Mouse (Mus musculus) liver, embryonic 14.5 days (tissue): ENCODE measurements at regions not wholly inside any gene's neighbourhood (a gene's known extent, or its start where the extent isn't known, plus 50 kb on each side); places are given as distances from the start of the nearest gene placed in this dataset.

Source experiments
- ATAC-seq: fragments of 200-750 bp; cut with Nextera tagmentation; 2 replicates; pipeline ENCODE4 v1.8.0; 2017; ENCODE audit warnings: moderate number of reproducible peaks, mild to moderate bottlenecking, moderate library complexity; ENCODE audit not compliant: insufficient read depth
- DNase-seq, 3 experiments: peaks; one replicate each; pipeline ENCODE4 v3.0.0-alpha.2; 2012 to 2013; ENCODE audit warnings: low read depth in 3 of 3, low spot score in 3 of 3
- H3K27ac ChIP-seq: fragments of 300-500 bp; sonication (generic); 2 replicates; pipeline ENCODE4 v1.5.1; 2014; ENCODE audit warnings: moderate library complexity, mild to moderate bottlenecking, control low read depth, inconsistent platforms
- H3K27me3 ChIP-seq: fragments of 300-500 bp; sonication (generic); 2 replicates; pipeline ENCODE4 v1.6.1; 2014; ENCODE audit warnings: mild to moderate bottlenecking, low read length, moderate library complexity; ENCODE audit not compliant: control insufficient read depth, insufficient read depth
- H3K36me3 ChIP-seq: fragments of 300-500 bp; sonication (generic); replicated peaks from 2 replicates; pipeline ENCODE4 v1.6.1; 2014; ENCODE audit warnings: low read depth; ENCODE audit not compliant: control insufficient read depth, insufficient read depth
- H3K4me1 ChIP-seq, 2 experiments: fragments of 200-500 bp in 1 of 2; fragments of 300-500 bp in 1 of 2; sonication (generic) in 1 of 2; replicated peaks; 2 replicates each; pipeline ENCODE4 v1.6.1; 2012 to 2014; ENCODE audit warnings: antibody characterized with exemption in 1 of 2, inconsistent platforms in 1 of 2, low read length in 1 of 2; ENCODE audit not compliant: control insufficient read depth in 2 of 2, insufficient read depth in 2 of 2
- H3K4me2 ChIP-seq: fragments of 300-500 bp; sonication (generic); 2 replicates; pipeline ENCODE4 v1.6.1; 2014; ENCODE audit warnings: low read depth, mild to moderate bottlenecking, control low read depth, moderate library complexity
- H3K4me3 ChIP-seq, 2 experiments: fragments of 200-500 bp in 1 of 2; fragments of 300-500 bp in 1 of 2; sonication (generic) in 1 of 2; 2 replicates each; pipeline ENCODE4 v1.5.1; 2012 to 2014; ENCODE audit warnings: low read depth in 2 of 2, low read length in 2 of 2, mild to moderate bottlenecking in 2 of 2, control low read depth in 1 of 2, inconsistent platforms in 1 of 2, moderate library complexity in 1 of 2; ENCODE audit not compliant: insufficient read depth in 1 of 2
- H3K9ac ChIP-seq: fragments of 300-500 bp; sonication (generic); replicated peaks from 2 replicates; pipeline ENCODE4 v1.6.1; 2014; ENCODE audit warnings: mild to moderate bottlenecking, control low read depth, moderate library complexity
- H3K9me3 ChIP-seq: fragments of 300-500 bp; sonication (generic); 2 replicates; pipeline ENCODE4 v1.6.1; 2016; ENCODE audit warnings: low read length, mixed read lengths; ENCODE audit not compliant: control insufficient read depth
- CTCF ChIP-seq: IDR thresholded peaks from 2 replicates; pipeline ENCODE4 v1.5.1; 2016; ENCODE audit warnings: antibody characterized with exemption, low read depth, control low read depth
- EP300 ChIP-seq: IDR thresholded peaks from 2 replicates; pipeline ENCODE4 v1.6.1; 2016; ENCODE audit warnings: antibody characterized with exemption, low read depth
- WGBS: fragments of 180-500 bp; shearing (Covaris S2); extraction: QIAGEN DNeasy Blood & Tissue Kit; methylation state at CpG from one replicate; pipeline ENCODE4 v1.1.7; 2014; ENCODE audit not compliant: insufficient replicate concordance; 5-methylcytosine and 5-hydroxymethylcytosine counted together

GRCm38 (mm10) chr5:41947114-41947640, 103.1 kb upstream of the Bod1l start:
- DNase-seq (no peak), ATAC-seq (no peak)
- no peaks in the 10 kb centered on the region for H3K27me3 ChIP-seq
- H3K36me3 ChIP-seq = no peaks in the 10 kb centered on the region
- no peak overlapping the region for H3K4me3 ChIP-seq
- WGBS = 59% methylated on average over 7 of the region's 7 CpGs
- no peaks in the 10 kb centered on the region for H3K4me1 ChIP-seq
- no peak for TF ChIP-seq EP300
- TF ChIP-seq CTCF = no peak
- H3K9me3 ChIP-seq = no peaks in the 10 kb centered on the region
- no peak overlapping the region for H3K27ac ChIP-seq
- H3K4me2 ChIP-seq = no peak overlapping the region
- H3K9ac ChIP-seq = no peak overlapping the region

GRCm38 (mm10) chr5:41943399-41943798, 99.3 kb upstream of the Bod1l start:
- DNase-seq (no peak), ATAC-seq (no peak)
- 54% methylated on average over 6 of the region's 6 CpGs for WGBS
- Histone ChIP-seq H3K9ac (no peak overlapping the region), H3K4me1 (no peaks in the 10 kb centered on the region), H3K9me3 (no peaks in the 10 kb centered on the region), H3K36me3 (no peaks in the 10 kb centered on the region), H3K4me3 (no peak overlapping the region), H3K4me2 (no peak overlapping the region), H3K27ac (no peak overlapping the region), H3K27me3 (no peaks in the 10 kb centered on the region)
- no peak for TF ChIP-seq EP300
- no peak for TF ChIP-seq CTCF

GRCm38 (mm10) chr5:41942131-41942530, 98.0 kb upstream of the Bod1l start:
- Histone ChIP-seq H3K9ac (no peak overlapping the region), H3K9me3 (no peaks in the 10 kb centered on the region), H3K27ac (no peak overlapping the region), H3K4me2 (no peak overlapping the region), H3K4me3 (no peak overlapping the region), H3K36me3 (no peaks in the 10 kb centered on the region), H3K4me1 (no peaks in the 10 kb centered on the region), H3K27me3 (no peaks in the 10 kb centered on the region)
- no peak for ATAC-seq
- DNase-seq = no peak
- TF ChIP-seq EP300 = no peak
- WGBS = 64% methylated on average over 7 of the region's 7 CpGs

GRCm38 (mm10) chr5:41941216-41941615, 97.1 kb upstream of the Bod1l start:
- no peaks in the 10 kb centered on the region for H3K4me1 ChIP-seq
- no peak for TF ChIP-seq EP300
- H3K9ac ChIP-seq = no peak overlapping the region
- H3K4me3 ChIP-seq = no peak overlapping the region
- no peaks in the 10 kb centered on the region for H3K36me3 ChIP-seq
- WGBS = 71% methylated on average over 1 of the region's 1 CpGs
- no peak for DNase-seq
- H3K27ac ChIP-seq = no peak overlapping the region
- no peak overlapping the region for H3K4me2 ChIP-seq
- no peaks in the 10 kb centered on the region for H3K27me3 ChIP-seq
- H3K9me3 ChIP-seq = no peaks in the 10 kb centered on the region
- ATAC-seq = no peak

- H3K36me3 ChIP-seq = no peaks in the 10 kb centered on the region
Observed at GRCm38 (mm10) chr5:41939736-41940135, 95.6 kb upstream of the Bod1l start.

More at GRCm38 (mm10) chr5:41939736-41940135, 95.6 kb upstream of the Bod1l start:
- Histone ChIP-seq H3K27me3 (no peaks in the 10 kb centered on the region), H3K4me2 (no peak overlapping the region), H3K27ac (no peak overlapping the region), H3K9ac (no peak overlapping the region), H3K4me1 (no peaks in the 10 kb centered on the region), H3K4me3 (no peak overlapping the region), H3K9me3 (no peaks in the 10 kb centered on the region)
- DNase-seq (no peak), ATAC-seq (no peak)
- TF ChIP-seq EP300 (no peak), CTCF (no peak)
- WGBS = 50% methylated on average over 4 of the region's 4 CpGs
